Mouse (Mus musculus) CD4-positive, CD25-positive, alpha-beta regulatory T cell, adult 2 months (primary cell): ENCODE results near the gene Cacna1c.
A peak's percentile ranks its signal among the peaks of the same experiment; 100 is the strongest.
"Not testable (repeated sequence)": the region's sequence is repeated elsewhere in the genome, so short reads cannot be mapped to it uniquely, and the experiment has no call there.

Experiments
- DNase-seq: peaks from one replicate; pipeline ENCODE4 v3.0.0-alpha.2; 2012; ENCODE audit warnings: low read depth, low spot score

The Cacna1c gene

GRCm38 (mm10) chr6:118621406-118621805 is 574.8 kb downstream of the Cacna1c start:
- DNase-seq, result no peak

- no peak for DNase-seq
Measured at GRCm38 (mm10) chr6:118608906-118609305, 587.3 kb downstream of the Cacna1c start.

- DNase-seq, result no peak
Measured at GRCm38 (mm10) chr6:118605974-118606373, 590.2 kb downstream of the Cacna1c start.

DNA sequence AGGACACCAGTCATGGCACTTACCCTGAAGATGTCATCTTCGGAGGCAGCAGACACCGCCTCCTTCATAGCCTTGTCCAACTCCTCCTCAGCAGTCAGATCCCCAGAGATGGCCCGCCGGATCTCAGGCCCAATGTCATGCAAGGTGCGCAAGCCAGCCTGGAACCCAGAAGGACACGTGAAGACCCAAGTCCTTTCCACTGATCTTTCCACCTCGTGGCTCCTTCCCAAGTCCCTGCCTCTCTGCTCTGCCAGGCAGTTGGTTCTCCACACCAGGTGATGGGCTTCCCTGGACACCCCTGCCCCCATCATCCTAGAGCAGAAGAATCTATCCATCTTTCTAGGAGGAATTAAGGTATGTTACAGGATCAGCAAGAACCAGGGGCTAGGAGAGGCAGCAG is 592.4 kb downstream of the Cacna1c start:
- no peak for DNase-seq

DNA sequence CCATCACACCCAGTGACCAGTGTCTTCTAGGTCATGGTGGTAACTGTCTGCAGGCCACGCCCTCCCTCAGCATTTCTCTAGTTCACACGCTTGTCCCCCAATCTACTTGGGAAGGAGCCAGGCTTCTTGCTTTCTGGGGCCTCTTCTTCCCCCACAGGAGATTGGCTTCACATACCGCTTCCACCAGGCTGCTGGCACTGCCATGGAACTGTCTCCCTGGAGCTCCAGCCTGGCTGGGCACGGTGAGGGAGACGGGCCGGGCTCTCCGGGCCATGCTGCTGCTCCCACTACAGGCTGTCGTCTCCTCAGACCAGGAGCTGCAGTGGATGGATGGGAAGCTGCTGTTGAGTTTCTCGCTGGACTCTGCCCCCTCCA is 600.5 kb downstream of the Cacna1c start:
- no peak for DNase-seq

- DNase-seq, result no peak
Measured at GRCm38 (mm10) chr6:118594833-118595680, 601.2 kb downstream of the Cacna1c start.

DNA sequence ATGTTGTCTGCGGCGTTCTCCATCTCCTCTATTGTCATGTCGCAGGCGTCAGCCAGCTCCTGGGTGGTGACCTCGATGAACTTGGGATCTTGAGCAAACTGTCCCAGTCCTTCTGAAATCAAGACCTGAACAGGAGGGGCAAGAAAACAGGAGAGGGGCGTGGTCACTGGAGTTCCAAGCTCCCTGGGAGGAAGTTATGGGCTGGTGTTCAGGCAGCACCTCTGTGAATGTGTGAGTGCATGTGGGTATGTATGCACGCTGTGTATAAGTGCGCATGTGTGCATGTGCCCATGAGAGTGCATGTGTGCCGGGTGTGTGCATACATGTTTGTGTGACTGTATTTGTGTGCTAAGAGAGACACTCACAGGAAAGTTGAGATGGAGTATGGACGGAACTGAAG is 602.1 kb downstream of the Cacna1c start:
- DNase-seq, result no peak

DNA sequence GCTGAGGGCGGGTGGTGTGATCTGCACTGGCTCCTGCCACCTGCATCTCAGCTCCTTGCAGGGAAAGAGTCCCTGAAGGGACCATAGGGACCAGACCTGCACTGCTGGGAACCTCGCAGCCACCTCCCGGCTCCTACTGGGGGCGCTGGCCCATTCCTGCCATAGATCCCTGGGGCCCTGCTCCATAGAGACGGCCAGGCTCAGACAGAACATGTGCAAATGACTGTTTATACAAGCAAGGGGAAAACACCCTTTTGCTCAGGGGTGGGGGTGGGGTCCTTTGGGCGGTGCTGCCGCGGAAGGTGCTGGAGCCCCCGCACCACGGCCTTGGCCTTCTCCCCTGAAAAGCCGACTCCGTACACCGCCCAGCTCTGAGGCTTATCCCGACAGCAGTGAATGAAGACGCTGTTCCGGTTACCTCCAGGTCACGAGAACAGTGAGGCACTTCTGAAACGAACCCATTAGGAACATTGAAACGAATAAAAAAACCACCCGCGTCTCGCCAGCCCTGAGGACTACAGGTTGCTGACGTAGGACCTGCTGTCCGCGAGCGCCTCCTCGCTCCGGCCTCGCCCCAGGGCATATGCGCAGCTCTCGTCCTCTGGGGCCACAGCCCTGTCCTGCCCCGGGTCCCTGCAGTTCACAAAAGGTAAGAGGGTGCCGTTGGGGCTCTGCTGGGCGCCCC is 602.7 kb downstream of the Cacna1c start:
- peak; percentile 28 for DNase-seq

DNA sequence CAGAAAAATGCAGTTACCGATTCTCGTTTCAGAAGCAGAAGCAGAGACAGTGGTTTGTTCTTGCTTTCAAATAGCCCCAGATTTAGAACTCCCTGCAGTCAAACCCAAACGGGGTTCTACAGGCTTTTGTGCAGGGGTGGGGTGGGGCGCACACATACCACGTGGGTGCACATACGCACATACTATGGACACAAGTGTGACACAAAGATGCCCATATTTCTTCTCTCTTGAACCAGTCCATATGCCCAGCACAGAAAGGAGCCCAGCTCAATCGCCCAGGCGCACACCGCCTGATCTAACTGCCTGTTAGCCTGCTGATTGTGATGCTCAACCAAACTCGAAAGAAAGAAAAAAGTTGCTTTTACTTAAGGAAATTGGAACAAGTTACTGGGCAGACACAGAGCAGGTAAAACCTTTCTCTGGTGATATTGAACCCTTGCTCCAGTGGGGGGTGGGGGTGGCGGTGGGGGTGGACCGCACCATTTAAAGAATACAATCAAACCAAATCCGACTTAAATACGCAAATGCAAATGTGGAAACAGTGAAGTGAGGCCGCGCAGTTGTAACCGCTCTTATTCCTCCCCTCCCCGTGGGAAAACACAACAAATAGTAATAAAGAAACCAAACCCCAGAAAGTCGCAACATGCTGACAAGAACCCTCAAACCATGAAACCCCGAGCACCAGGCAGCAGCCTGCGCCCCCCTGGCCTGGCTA is 603.4 kb downstream of the Cacna1c start:
- peak; percentile 7 for DNase-seq

GRCm38 (mm10) chr6:118578741-118579140 is 617.5 kb downstream of the Cacna1c start:
- DNase-seq, result not testable (repeated sequence)

DNA sequence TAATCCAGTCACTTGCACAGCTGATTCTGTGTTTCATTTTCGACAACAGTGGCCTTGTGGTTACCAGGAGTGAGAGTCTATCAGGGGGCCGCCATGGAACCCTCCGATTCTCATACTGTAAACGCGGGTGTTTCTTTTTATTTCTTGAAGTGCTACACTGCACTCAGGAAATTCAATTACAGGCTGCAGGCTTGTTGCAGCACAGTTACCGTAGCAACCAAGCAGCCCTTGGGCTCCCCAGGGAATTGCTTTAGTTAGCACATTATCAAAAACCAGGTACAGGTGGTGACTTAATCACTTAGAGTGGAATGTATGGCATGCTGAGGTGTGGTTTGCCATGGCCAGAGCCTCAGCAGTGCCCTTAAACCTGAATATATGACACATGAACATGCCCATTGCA is 621.9 kb downstream of the Cacna1c start:
- DNase-seq, result no peak

DNA sequence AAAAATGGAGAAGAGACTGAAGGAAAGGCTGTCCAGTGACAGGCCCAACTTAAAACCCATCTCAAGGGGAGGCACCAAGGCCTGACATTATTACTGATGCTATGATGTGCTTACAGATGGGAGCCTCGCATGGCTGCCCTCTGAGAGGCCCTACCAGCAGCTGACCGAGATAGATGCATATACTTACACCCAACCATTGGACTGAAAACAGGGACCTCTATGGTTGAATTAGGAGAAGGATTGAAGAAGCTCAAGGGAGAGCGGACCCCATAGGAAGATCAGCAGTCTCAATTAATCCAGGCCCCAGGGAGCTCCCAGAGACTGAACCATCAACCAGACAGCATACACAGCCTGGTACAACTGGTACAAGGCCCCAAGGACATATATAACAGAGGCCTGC is 628.4 kb downstream of the Cacna1c start:
- DNase-seq, result no peak

- peak; percentile 95 for DNase-seq
Measured at GRCm38 (mm10) chr6:118561745-118562609, 634.2 kb downstream of the Cacna1c start, which contains the start of gene Ankrd26. TSS of gene Ankrd26 (minus strand) at chr6:118562226.

- no peak for DNase-seq
Measured at GRCm38 (mm10) chr6:118561225-118561624, 635.0 kb downstream of the Cacna1c start.

DNA sequence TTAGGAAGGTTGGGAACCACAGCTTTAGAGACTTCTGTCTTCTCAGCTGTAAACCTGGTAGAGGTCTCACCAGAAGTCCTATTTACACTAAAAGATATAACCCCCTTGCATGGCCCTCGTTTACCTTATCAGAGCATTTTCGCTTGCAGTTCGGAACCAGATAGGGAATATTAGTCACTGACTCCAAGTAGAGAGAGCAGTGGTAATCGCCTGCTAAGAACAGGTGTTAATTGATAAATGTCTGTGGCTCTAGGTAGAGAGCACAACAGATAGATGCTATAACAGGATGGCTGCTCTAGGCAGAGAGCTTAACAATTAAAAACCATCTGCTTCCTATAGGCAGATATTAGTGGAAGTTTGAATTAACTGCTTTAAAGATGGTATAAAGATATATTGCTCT is 657.6 kb downstream of the Cacna1c start:
- DNase-seq, result no peak
